Mouse (Mus musculus) embryonic facial prominence, embryonic 11.5 days (tissue): Measurements from ENCODE around the gene Smpd4. TPM values are rescaled to one million over a fixed set of nuclear protein-coding genes. Genes with fewer than 3 reads are reported as not detected.

Experiments used
- ATAC-seq: fragments of 200-750 bp; cut with Nextera tagmentation; replicated peaks from 2 replicates; pipeline ENCODE4 v1.8.0; 2017; ENCODE audit warnings: low read depth; ENCODE audit not compliant: insufficient number of reproducible peaks, low FRiP score, low TSS enrichment
- DNase-seq: peaks from one replicate; pipeline ENCODE4 v3.0.0-alpha.2; 2015; ENCODE audit warnings: low spot score
- H3K27ac ChIP-seq: fragments of 300-500 bp; sonication (generic); replicated peaks from 2 replicates; pipeline ENCODE4 v1.5.1; 2014; ENCODE audit warnings: mild to moderate bottlenecking, low read depth, low read length, control low read depth
- H3K27me3 ChIP-seq: fragments of 300-500 bp; sonication (generic); 2 replicates; pipeline ENCODE4 v1.6.1; 2014; ENCODE audit warnings: mild to moderate bottlenecking, low read length, moderate library complexity, mixed read lengths; ENCODE audit not compliant: control insufficient read depth, insufficient read depth
- H3K36me3 ChIP-seq: fragments of 300-500 bp; sonication (generic); replicated peaks from 2 replicates; pipeline ENCODE4 v1.6.1; 2014; ENCODE audit warnings: low read depth, mild to moderate bottlenecking, low read length, moderate library complexity, mixed read lengths; ENCODE audit not compliant: control insufficient read depth, insufficient read depth
- H3K4me1 ChIP-seq: fragments of 300-500 bp; sonication (generic); 2 replicates; pipeline ENCODE4 v1.6.1; 2014; ENCODE audit warnings: low read length, mixed read lengths; ENCODE audit not compliant: control insufficient read depth, insufficient read depth
- H3K4me2 ChIP-seq: fragments of 300-500 bp; sonication (generic); 2 replicates; pipeline ENCODE4 v1.6.1; 2014; ENCODE audit warnings: low read depth, mild to moderate bottlenecking, control low read depth, low read length, moderate library complexity
- H3K4me3 ChIP-seq: fragments of 300-500 bp; sonication (generic); 2 replicates; pipeline ENCODE4 v1.5.1; 2014; ENCODE audit warnings: low read depth, low read length, control low read depth
- H3K9ac ChIP-seq: fragments of 300-500 bp; sonication (generic); replicated peaks from 2 replicates; pipeline ENCODE4 v1.6.1; 2014; ENCODE audit warnings: mild to moderate bottlenecking, control low read depth, low read length
- H3K9me3 ChIP-seq: fragments of 300-500 bp; sonication (generic); replicated peaks from 2 replicates; pipeline ENCODE4 v1.6.1; 2016; ENCODE audit warnings: mild to moderate bottlenecking, low read length, inconsistent platforms, mixed read lengths; ENCODE audit not compliant: control insufficient read depth
- WGBS: fragments of 180-500 bp; shearing (Covaris S2); extraction: QIAGEN DNeasy Blood & Tissue Kit; methylation state at CpG from one replicate; pipeline ENCODE4 v1.1.7; 2014; 5-methylcytosine and 5-hydroxymethylcytosine counted together
- polyA plus RNA-seq: library from polyadenylated mRNA; unstranded; fragments of >200 nt; fragmentation: Nextera tagmentation; extraction: Ambion mirVana; gene quantifications from 2 replicates; pipeline ENCODE4 v1.2.1, GENCODE M21; 2014

Gene Smpd4
- polyA plus RNA-seq, 1 experiment from 2014 or later, result 58.5 TPM

DNA sequence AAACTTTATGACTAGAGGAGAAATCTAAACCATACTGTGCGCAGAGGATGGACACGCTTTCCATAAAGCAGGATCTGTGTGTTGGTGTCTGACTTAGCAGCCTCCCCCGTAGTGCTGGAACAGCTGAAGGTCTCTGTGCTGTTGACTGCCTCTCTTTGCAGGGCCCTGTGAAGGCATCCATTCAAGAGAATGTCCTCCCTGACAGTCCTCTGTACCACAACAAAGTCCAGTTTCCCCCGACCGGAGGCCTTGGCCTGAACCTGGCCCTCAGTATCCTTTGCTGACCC lies 7.1 kb downstream of the Smpd4 start:
- Histone ChIP-seq H3K4me1 (no peaks in the 10 kb centered on the region), H3K36me3 (peaks cover 5% of the 10 kb centered on the region; the same call in 1 of the 2 replicates), H3K9ac (no peak overlapping the region), H3K4me2 (no peak overlapping the region), H3K27ac (no peak overlapping the region), H3K4me3 (no peak overlapping the region), H3K9me3 (no peaks in the 10 kb centered on the region), H3K27me3 (no peaks in the 10 kb centered on the region)
- no peak for DNase-seq
- no peak for ATAC-seq
- 96% methylated on average over 5 of the region's 5 CpGs for WGBS

DNA sequence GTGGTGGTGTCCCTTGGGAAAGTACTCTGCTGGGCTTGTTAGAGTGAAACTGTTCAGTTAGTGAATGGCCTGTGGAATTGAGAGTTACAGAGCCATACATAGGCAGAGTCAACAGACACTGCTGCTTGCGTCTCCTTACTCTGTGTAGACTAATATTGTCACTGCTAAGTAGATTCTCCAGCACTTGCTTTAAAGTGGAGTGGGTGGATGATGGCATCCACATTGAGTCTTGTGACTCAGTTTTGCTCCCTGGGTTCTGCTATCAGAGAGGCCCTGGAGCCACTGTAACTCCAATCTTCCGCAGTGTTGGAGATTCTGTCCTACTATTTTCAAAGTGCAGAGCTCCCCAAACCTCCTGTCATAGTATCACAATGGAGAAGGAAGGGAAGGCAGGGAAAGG lies 13.4 kb downstream of the Smpd4 start:
- no peak overlapping the region for H3K9ac ChIP-seq
- WGBS, result 96% methylated on average over 2 of the region's 2 CpGs
- no peak overlapping the region for H3K27ac ChIP-seq
- H3K36me3 ChIP-seq, result no peaks in the 10 kb centered on the region; the same call in 1 of the 2 replicates
- no peaks in the 10 kb centered on the region for H3K9me3 ChIP-seq
- DNase-seq (no peak), ATAC-seq (no peak)
- H3K4me1 ChIP-seq, result no peaks in the 10 kb centered on the region
- H3K27me3 ChIP-seq, result no peaks in the 10 kb centered on the region
- H3K4me3 ChIP-seq, result no peak overlapping the region
- no peak overlapping the region for H3K4me2 ChIP-seq

DNA sequence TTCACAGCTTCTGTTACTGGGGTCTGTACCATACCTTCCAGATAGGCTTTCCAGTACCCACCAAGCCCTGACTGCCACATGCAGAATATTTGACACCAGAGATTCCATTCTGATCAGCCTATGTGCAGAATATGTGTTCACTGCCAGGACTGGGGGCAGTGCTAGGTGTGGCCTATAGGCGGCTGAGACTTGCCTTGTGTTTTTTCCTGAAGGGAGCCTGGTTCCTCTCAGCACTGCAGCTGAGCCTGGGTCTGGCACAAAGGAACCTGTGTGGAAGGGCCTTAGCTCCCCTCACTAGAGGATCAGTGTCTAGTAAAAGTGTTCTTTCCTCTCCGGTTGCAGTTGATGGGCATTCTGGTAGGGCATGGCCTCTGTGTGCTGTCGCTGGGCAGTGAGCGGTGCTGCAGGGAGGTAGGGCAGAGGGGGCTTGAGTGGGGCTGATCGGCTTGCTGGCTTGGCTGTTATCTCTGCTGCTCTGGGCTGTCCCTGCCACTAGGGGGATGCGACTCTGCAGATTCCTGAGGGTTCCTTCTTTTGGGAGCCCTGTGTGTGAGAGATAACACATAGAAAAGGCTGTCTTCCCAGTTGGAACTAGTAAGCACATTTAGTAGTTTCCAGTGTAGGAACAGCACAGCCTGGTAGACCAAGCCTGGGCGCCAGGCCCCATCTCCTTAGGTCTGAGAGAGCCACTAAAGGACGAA lies 14.5 kb downstream of the Smpd4 start:
- Histone ChIP-seq H3K9me3 (no peaks in the 10 kb centered on the region), H3K36me3 (no peaks in the 10 kb centered on the region; the same call in 1 of the 2 replicates), H3K27me3 (no peaks in the 10 kb centered on the region), H3K4me3 (no peak overlapping the region), H3K4me1 (no peaks in the 10 kb centered on the region), H3K27ac (no peak overlapping the region), H3K9ac (no peak overlapping the region), H3K4me2 (no peak overlapping the region)
- DNase-seq, result no peak
- WGBS, result 71% methylated on average over 8 of the region's 8 CpGs
- no peak for ATAC-seq

GRCm38 (mm10) chr16:17636904-17637303 lies 17.8 kb downstream of the Smpd4 start:
- Histone ChIP-seq H3K4me3 (no peak overlapping the region), H3K36me3 (peaks cover 20% of the 10 kb centered on the region), H3K9me3 (no peaks in the 10 kb centered on the region), H3K4me1 (no peaks in the 10 kb centered on the region), H3K27ac (no peak overlapping the region), H3K27me3 (no peaks in the 10 kb centered on the region), H3K9ac (no peak overlapping the region), H3K4me2 (no peak overlapping the region)
- 82% methylated on average over 2 of the region's 2 CpGs for WGBS
- ATAC-seq (no peak), DNase-seq (no peak)

GRCm38 (mm10) chr16:17637610-17638009 lies 18.5 kb downstream of the Smpd4 start:
- H3K36me3 ChIP-seq, result peaks cover 20% of the 10 kb centered on the region
- no peak for ATAC-seq
- WGBS, result 77% methylated on average over 2 of the region's 2 CpGs

DNA sequence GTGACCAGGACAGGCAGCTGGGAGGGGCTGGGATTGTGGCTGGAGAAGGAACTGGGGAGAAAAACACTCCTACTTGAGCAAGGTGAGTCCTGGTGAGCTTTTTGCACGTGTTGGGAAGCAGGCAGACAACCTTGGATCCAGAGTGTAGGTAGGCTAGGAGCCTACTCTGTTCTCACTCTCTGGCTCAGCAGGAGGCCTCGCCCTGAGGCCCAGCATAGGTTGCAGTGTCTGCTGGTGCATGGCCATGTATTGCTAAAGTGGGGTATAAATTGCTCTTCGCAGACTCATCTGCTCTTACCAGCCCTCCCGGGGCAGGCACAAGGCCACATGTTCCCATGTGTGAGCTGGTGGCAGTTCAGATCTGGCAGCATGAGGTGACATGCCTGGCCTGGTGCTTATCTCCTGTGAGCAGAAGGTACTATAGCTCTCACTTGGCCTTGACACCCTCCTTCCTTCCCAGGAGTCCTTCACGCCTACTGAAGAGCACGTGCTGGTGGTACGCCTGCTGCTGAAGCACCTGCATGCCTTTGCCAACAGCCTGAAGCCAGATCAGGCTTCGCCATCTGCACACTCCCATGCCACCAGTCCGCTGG lies 19.0 kb downstream of the Smpd4 start:
- H3K4me2 ChIP-seq, result no peak overlapping the region
- no peaks in the 10 kb centered on the region for H3K4me1 ChIP-seq
- no peaks in the 10 kb centered on the region for H3K27me3 ChIP-seq
- H3K9ac ChIP-seq, result no peak overlapping the region
- ATAC-seq, result 0 out of 2 replicates have a peak, but pooled peaks have one; percentile 22
- no peak overlapping the region for H3K27ac ChIP-seq
- no peaks in the 10 kb centered on the region for H3K9me3 ChIP-seq
- peaks cover 23% of the 10 kb centered on the region for H3K36me3 ChIP-seq
- H3K4me3 ChIP-seq, result no peak overlapping the region
- WGBS, result 91% methylated on average over 9 of the region's 9 CpGs
- DNase-seq, result no peak

More at GRCm38 (mm10) chr16:17637610-17638009, 18.5 kb downstream of the Smpd4 start:
- H3K4me3 ChIP-seq, result no peak overlapping the region
- no peak for DNase-seq
- H3K9ac ChIP-seq, result no peak overlapping the region
- H3K4me1 ChIP-seq, result no peaks in the 10 kb centered on the region
- no peak overlapping the region for H3K4me2 ChIP-seq
- no peaks in the 10 kb centered on the region for H3K27me3 ChIP-seq
- H3K9me3 ChIP-seq, result no peaks in the 10 kb centered on the region
- H3K27ac ChIP-seq, result no peak overlapping the region

DNA sequence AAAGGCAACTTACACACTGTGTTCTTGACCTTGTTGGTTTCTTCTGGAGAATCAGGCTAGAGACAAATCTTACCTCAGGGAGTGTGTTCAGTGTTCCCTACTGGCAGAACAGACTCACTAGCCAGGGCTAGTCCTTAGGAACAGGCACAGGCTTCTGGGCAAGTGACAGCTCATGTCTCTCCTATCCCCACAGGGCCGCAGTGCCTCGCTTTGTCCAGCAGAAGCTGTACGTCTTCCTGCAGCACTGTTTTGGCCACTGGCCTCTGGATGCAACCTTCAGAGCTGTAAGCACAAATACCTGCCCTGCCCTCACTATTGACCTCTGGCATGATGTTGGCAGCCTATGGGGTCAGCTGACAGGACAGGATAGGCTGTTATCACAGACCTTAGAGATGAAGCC lies 19.9 kb downstream of the Smpd4 start:
- no peak overlapping the region for H3K4me3 ChIP-seq
- H3K27ac ChIP-seq, result no peak overlapping the region
- H3K4me2 ChIP-seq, result no peak overlapping the region
- DNase-seq, result no peak
- no peaks in the 10 kb centered on the region for H3K4me1 ChIP-seq
- H3K36me3 ChIP-seq, result peaks cover 23% of the 10 kb centered on the region
- 90% methylated on average over 3 of the region's 3 CpGs for WGBS
- ATAC-seq, result no peak
- no peaks in the 10 kb centered on the region for H3K9me3 ChIP-seq
- H3K9ac ChIP-seq, result no peak overlapping the region
- no peaks in the 10 kb centered on the region for H3K27me3 ChIP-seq

DNA sequence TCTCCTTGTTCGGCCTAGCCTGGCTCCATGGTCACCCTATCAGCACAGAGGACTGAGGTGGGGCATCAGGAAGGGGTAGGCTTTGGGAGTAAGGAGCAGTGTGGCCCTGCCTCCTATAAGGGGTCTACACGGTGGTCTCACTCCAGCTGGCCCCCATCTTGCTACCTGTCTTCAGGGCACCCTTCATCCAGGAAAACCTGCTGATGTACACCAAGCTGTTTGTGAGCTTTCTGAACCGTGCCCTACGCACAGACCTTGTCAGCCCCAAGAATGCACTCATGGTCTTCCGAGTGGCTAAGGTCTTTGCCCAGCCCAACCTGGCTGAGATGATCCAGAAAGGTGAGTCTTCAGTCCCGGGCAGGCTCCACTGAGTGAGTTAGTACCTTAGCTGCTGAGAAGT lies 20.8 kb downstream of the Smpd4 start:
- no peak for ATAC-seq
- Histone ChIP-seq H3K27ac (no peak overlapping the region), H3K9ac (no peak overlapping the region), H3K9me3 (no peaks in the 10 kb centered on the region), H3K4me3 (no peak overlapping the region), H3K27me3 (no peaks in the 10 kb centered on the region), H3K36me3 (peaks cover 23% of the 10 kb centered on the region), H3K4me1 (no peaks in the 10 kb centered on the region), H3K4me2 (no peak overlapping the region)
- DNase-seq, result no peak
- 92% methylated on average over 6 of the region's 6 CpGs for WGBS
